Mouse (Mus musculus) B cell, adult (primary cell): ENCODE measurements around the gene Tm9sf3. TPM values are rescaled to one million over a fixed set of nuclear protein-coding genes. Genes with fewer than 3 reads are reported as not detected.

Experiments
- total RNA-seq: library from RNA; stranded (reverse); gene quantifications from 4 replicates; pipeline ENCODE4 v1.2.4, GENCODE M21; 2023; ENCODE audit not compliant: inconsistent age

Tm9sf3 gene
- total RNA-seq = 91.0 to 103 TPM (median 94.4 TPM) in 4 replicates

GRCm38 (mm10) chr19:41263630-41264295 lies at the start of gene Tm9sf3:
TSS of gene Tm9sf3 (minus strand) at chr19:41263997.

GRCm38 (mm10) chr19:41206811-41207344 lies 56.9 kb downstream of the Tm9sf3 start, which contains the start of gene Tll2:
TSS of gene Tll2 (minus strand) at chr19:41206835.

Other genes with a start within 250 kb of the Tm9sf3 start
- not detected in 4 replicates for gene Dntt, start 234.7 kb downstream of the Tm9sf3 start, total RNA-seq
- gene Opalin, start 186.9 kb downstream of the Tm9sf3 start, total RNA-seq = not detected in 4 replicates
- 0.10 TPM in 1 of 4 replicates, not detected in the others for gene Tll2, start 57.2 kb downstream of the Tm9sf3 start, total RNA-seq
- gene Pik3ap1, start 121.1 kb upstream of the Tm9sf3 start, total RNA-seq = 306 to 331 TPM (median 322 TPM) in 4 replicates
- 33.3 to 38.0 TPM (median 35.6 TPM) in 4 replicates for gene Lcor, start 218.6 kb upstream of the Tm9sf3 start, total RNA-seq